Comparison of ENCODE assay signal across 8 mouse cellular contexts in genomic region chr14:72506723-72507420, GRCm38 (mm10). TPM values are rescaled to one million over a fixed set of nuclear protein-coding genes. Genes with fewer than 3 reads are reported as not detected.
DNase-seq lines count a peak whose midpoint lies in the region; ATAC-seq and TF ChIP-seq lines count a peak whose summit lies in the region.
"Had no signal": no experiment of that assay in that cellular context is flagged by ENCODE, and none has a peak within 500 bp of the region (broad histone marks: within the 10 kb centered on the region; RNA-seq: fewer than 3 reads in every experiment).

No protein-coding gene starts in this region.

- 13% methylated on average over 11 of the region's 11 CpGs for WGBS in lung, postnatal 0 days
- WGBS in forebrain, postnatal 0 days: 10% methylated on average over 11 of the region's 11 CpGs
- WGBS in liver, postnatal 0 days (ENCODE audit: insufficient replicate concordance): 22% methylated on average over 11 of the region's 11 CpGs

- TF ChIP-seq CTCF in lung, postnatal 0 days (IDR thresholded peaks at IDR 0.05): no peak
- no peak for TF ChIP-seq CTCF in forebrain, postnatal 0 days (IDR thresholded peaks at IDR 0.05; ENCODE audit: low read depth)
- no peak for TF ChIP-seq CTCF in liver, postnatal 0 days (IDR thresholded peaks at IDR 0.05; ENCODE audit: low read depth)

- no peaks in the 10 kb centered on the region for H3K36me3 ChIP-seq in lung, postnatal 0 days (ENCODE audit: insufficient read depth, low read length)
- H3K36me3 ChIP-seq in forebrain, postnatal 0 days (ENCODE audit: insufficient read depth): no peaks in the 10 kb centered on the region
- no peaks in the 10 kb centered on the region for H3K36me3 ChIP-seq in liver, postnatal 0 days (replicated peaks; ENCODE audit: insufficient read depth, low read length)

- ATAC-seq in lung, postnatal 0 days: no peak
- no peak for ATAC-seq in forebrain, postnatal 0 days
- ATAC-seq in liver, postnatal 0 days: no peak

- no peak for DNase-seq in lung, postnatal 0 days (ENCODE audit: low spot score)
- no peak for DNase-seq in lung, adult 18-20 months
- DNase-seq in forebrain, postnatal 0 days: no peak
- DNase-seq in liver, postnatal 0 days: no peak
- DNase-seq in adrenal gland, postnatal 4 days (ENCODE audit: low spot score in 2 of 2): no peak
- DNase-seq in adrenal gland, adult 18-20 months (ENCODE audit: low spot score in 2 of 2): no peak
- no peak for DNase-seq in urinary bladder, postnatal 14 days (ENCODE audit: low spot score)

- no peaks in the 10 kb centered on the region for H3K9me3 ChIP-seq in lung, postnatal 0 days (ENCODE audit: low read length)
- no peaks in the 10 kb centered on the region for H3K9me3 ChIP-seq in forebrain, postnatal 0 days (ENCODE audit: low read length)
- no peaks in the 10 kb centered on the region for H3K9me3 ChIP-seq in liver, postnatal 0 days (ENCODE audit: low read length)

- H3K9ac ChIP-seq in lung, postnatal 0 days (replicated peaks; ENCODE audit: low read depth): 0 out of 2 replicates have a peak overlapping the region, but pooled peaks have one; percentile 23
- no peak overlapping the region for H3K9ac ChIP-seq in forebrain, postnatal 0 days
- H3K9ac ChIP-seq in liver, postnatal 0 days (replicated peaks): no peak overlapping the region

- H3K4me3 ChIP-seq in lung, postnatal 0 days (ENCODE audit: low read depth, low read length): peak overlapping the region; percentile 21
- H3K4me3 ChIP-seq in forebrain, postnatal 0 days (ENCODE audit: low read depth, low read length): 0 out of 2 replicates have a peak overlapping the region, but pooled peaks have one; percentile 9
- peak overlapping the region; percentile 19; the same call in 1 of the 2 replicates for H3K4me3 ChIP-seq in liver, postnatal 0 days (ENCODE audit: low read depth, low read length)

- no peaks in the 10 kb centered on the region for H3K27me3 ChIP-seq in lung, postnatal 0 days (replicated peaks; ENCODE audit: insufficient read depth, low read length)
- H3K27me3 ChIP-seq in forebrain, postnatal 0 days (ENCODE audit: insufficient read depth, low read length): no peaks in the 10 kb centered on the region
- H3K27me3 ChIP-seq in liver, postnatal 0 days (ENCODE audit: insufficient read depth, low read length): no peaks in the 10 kb centered on the region

- no peaks in the 10 kb centered on the region for H3K4me1 ChIP-seq in lung, postnatal 0 days (ENCODE audit: insufficient read depth, low read depth, low read length)
- no peaks in the 10 kb centered on the region for H3K4me1 ChIP-seq in forebrain, postnatal 0 days (ENCODE audit: insufficient read depth)
- no peaks in the 10 kb centered on the region for H3K4me1 ChIP-seq in liver, postnatal 0 days (ENCODE audit: insufficient read depth)

- peak overlapping the region; percentile 32; the same call in 1 of the 2 replicates for H3K27ac ChIP-seq in lung, postnatal 0 days (ENCODE audit: low read length)
- H3K27ac ChIP-seq in forebrain, postnatal 0 days (ENCODE audit: low read depth, low read length): no peak overlapping the region
- H3K27ac ChIP-seq in liver, postnatal 0 days (ENCODE audit: low read depth): no peak overlapping the region

- TF ChIP-seq EP300 in lung, postnatal 0 days (IDR thresholded peaks at IDR 0.05): no peak
- no peak for TF ChIP-seq EP300 in liver, postnatal 0 days (IDR thresholded peaks at IDR 0.05; ENCODE audit: low read depth)

- H3K4me2 ChIP-seq in lung, postnatal 0 days (replicated peaks; ENCODE audit: low read depth, low read length): peak overlapping the region; percentile 63
- H3K4me2 ChIP-seq in forebrain, postnatal 0 days (ENCODE audit: low read depth): peak overlapping the region; percentile 47
- peak overlapping the region; percentile 46 for H3K4me2 ChIP-seq in liver, postnatal 0 days (ENCODE audit: low read depth, low read length)

RNA-seq across cellular contexts. Expression of gene Gm9195, which starts 15.2 kb away (rescaled TPM):
- not detected in 2 replicates for polyA plus RNA-seq in lung, postnatal 0 days (2015; fragmentation: Nextera tagmentation; extraction: Ambion mirVana)
- not detected in 2 replicates for total RNA-seq in forebrain, postnatal 0 days (2014; rRNA removed)
- polyA plus RNA-seq in forebrain, postnatal 0 days (2015; fragmentation: Nextera tagmentation; extraction: Ambion mirVana): not detected in 2 replicates
- not detected in 2 replicates for polyA plus RNA-seq in liver, postnatal 0 days (2015; fragmentation: Nextera tagmentation; extraction: Ambion mirVana)
- total RNA-seq in adrenal gland, postnatal 4 days (2021): not detected
- total RNA-seq in adrenal gland, adult 18-20 months (2021): not detected
- total RNA-seq: liver, adult 2 months had no signal
- polyA plus RNA-seq: liver, adult 2 months had no signal
